In genomic region chr1:59534976-59535810, GRCm38 (mm10) we compare ENCODE assay signal across 8 mouse cellular contexts. TPM values are rescaled to one million over a fixed set of nuclear protein-coding genes. Genes with fewer than 3 reads are reported as not detected.
DNase-seq lines count a peak whose midpoint lies in the region; ATAC-seq lines count a peak whose summit lies in the region.

No protein-coding gene starts in this region.

- H3K27me3 ChIP-seq in neural tube, embryonic 12.5 days (replicated peaks) = no peaks in the 10 kb centered on the region
- H3K27me3 ChIP-seq in hindbrain, embryonic 13.5 days = no peaks in the 10 kb centered on the region
- no peaks in the 10 kb centered on the region for H3K27me3 ChIP-seq in limb, embryonic 12.5 days

- 31% methylated on average over 5 of the region's 5 CpGs for WGBS in neural tube, embryonic 12.5 days
- WGBS in hindbrain, embryonic 13.5 days = 25% methylated on average over 5 of the region's 5 CpGs
- WGBS in limb, embryonic 12.5 days = 28% methylated on average over 5 of the region's 5 CpGs

- H3K27ac ChIP-seq in neural tube, embryonic 12.5 days = no peak overlapping the region
- H3K27ac ChIP-seq in hindbrain, embryonic 13.5 days = peak overlapping the region; percentile 69
- peak overlapping the region; percentile 47 for H3K27ac ChIP-seq in limb, embryonic 12.5 days

- peaks cover 7% of the 10 kb centered on the region for H3K4me1 ChIP-seq in neural tube, embryonic 12.5 days
- H3K4me1 ChIP-seq in hindbrain, embryonic 13.5 days (replicated peaks) = peaks cover 15% of the 10 kb centered on the region
- H3K4me1 ChIP-seq in limb, embryonic 12.5 days (replicated peaks) = peaks cover 17% of the 10 kb centered on the region

- no peaks in the 10 kb centered on the region for H3K36me3 ChIP-seq in neural tube, embryonic 12.5 days
- H3K36me3 ChIP-seq in hindbrain, embryonic 13.5 days = no peaks in the 10 kb centered on the region
- no peaks in the 10 kb centered on the region for H3K36me3 ChIP-seq in limb, embryonic 12.5 days

- H3K9me3 ChIP-seq in neural tube, embryonic 12.5 days = no peaks in the 10 kb centered on the region
- no peaks in the 10 kb centered on the region for H3K9me3 ChIP-seq in hindbrain, embryonic 13.5 days
- H3K9me3 ChIP-seq in limb, embryonic 12.5 days = no peaks in the 10 kb centered on the region

- no peak overlapping the region for H3K4me3 ChIP-seq in neural tube, embryonic 12.5 days
- H3K4me3 ChIP-seq in hindbrain, embryonic 13.5 days = no peak overlapping the region
- no peak overlapping the region for H3K4me3 ChIP-seq in limb, embryonic 12.5 days (replicated peaks)

- ATAC-seq in neural tube, embryonic 12.5 days (ENCODE audit: low FRiP score, low read depth) = peak; percentile 37; the same call in 1 of the 2 replicates
- ATAC-seq in hindbrain, embryonic 13.5 days (ENCODE audit: low FRiP score) = peak; percentile 88
- no peak for ATAC-seq in limb, embryonic 12.5 days (ENCODE audit: insufficient number of reproducible peaks, insufficient read depth, low FRiP score, low TSS enrichment, low read depth)

- intact Hi-C loops in heart, postnatal 25 days (cut with DNase I) = no loop called here

- DNase-seq in neural tube, embryonic 10.5 days (ENCODE audit: extremely low spot score, low spot score) = no peak
- DNase-seq in telencephalon, adult 2 months (ENCODE audit: low read depth, low spot score) = peak; percentile 71
- no peak for DNase-seq in adrenal gland, postnatal 10 days
- no peak for DNase-seq in spleen, postnatal 10 days (ENCODE audit: low spot score in 2 of 2)
- DNase-seq in heart, postnatal 25 days (ENCODE audit: low spot score) = no peak

- H3K4me2 ChIP-seq in neural tube, embryonic 12.5 days (replicated peaks) = no peak overlapping the region
- H3K4me2 ChIP-seq in hindbrain, embryonic 13.5 days = no peak overlapping the region
- H3K4me2 ChIP-seq in limb, embryonic 12.5 days = no peak overlapping the region

- 0 out of 2 replicates have a peak overlapping the region, but pooled peaks have one; percentile 21 for H3K9ac ChIP-seq in neural tube, embryonic 12.5 days
- H3K9ac ChIP-seq in hindbrain, embryonic 13.5 days = no peak overlapping the region
- no peak overlapping the region for H3K9ac ChIP-seq in limb, embryonic 12.5 days (replicated peaks)

RNA-seq across cellular contexts. Expression of gene Gm973, which starts 19.1 kb away (rescaled TPM):
- polyA plus RNA-seq in neural tube, embryonic 12.5 days (2016; fragmentation: Nextera tagmentation; extraction: Ambion mirVana) = 3.5 and 5.0 TPM in 2 replicates
- 7.9 and 8.6 TPM in 2 replicates for polyA plus RNA-seq in hindbrain, embryonic 13.5 days (2015; fragmentation: Nextera tagmentation; extraction: Ambion mirVana)
- 1.0 and 1.1 TPM in 2 replicates for polyA plus RNA-seq in limb, embryonic 12.5 days (2016; fragmentation: Nextera tagmentation; extraction: Ambion mirVana)
- total RNA-seq in adrenal gland, postnatal 10 days (2021) = 1 to 10 TPM; 5.7 to 9.7 TPM
- total RNA-seq in heart, postnatal 25 days (2021) = under 1 TPM in 1 of 2 experiments, not detected in 1; 0.61 TPM

RNA-seq across cellular contexts. Expression of gene Fzd7, which starts 53.0 kb away (rescaled TPM):
- polyA plus RNA-seq in neural tube, embryonic 12.5 days (2016; fragmentation: Nextera tagmentation; extraction: Ambion mirVana) = 17.4 and 18.3 TPM in 2 replicates
- polyA plus RNA-seq in hindbrain, embryonic 13.5 days (2015; fragmentation: Nextera tagmentation; extraction: Ambion mirVana) = 3.3 and 3.6 TPM in 2 replicates
- polyA plus RNA-seq in limb, embryonic 12.5 days (2016; fragmentation: Nextera tagmentation; extraction: Ambion mirVana) = 20.5 and 20.9 TPM in 2 replicates
- 10 to 100 TPM; 12.6 to 18.3 TPM for total RNA-seq in adrenal gland, postnatal 10 days (2021)
- total RNA-seq in heart, postnatal 25 days (2021) = 1 to 10 TPM; 5.6 to 6.9 TPM
